Mouse (Mus musculus): Measurements from ENCODE around the gene Ubash3b. TPM values are rescaled to one million over a fixed set of nuclear protein-coding genes. Genes with fewer than 3 reads are reported as not detected.

The Ubash3b gene
- total RNA-seq, 2 experiments from 2014 or later, result 27.9 to 28.1 TPM

DNA sequence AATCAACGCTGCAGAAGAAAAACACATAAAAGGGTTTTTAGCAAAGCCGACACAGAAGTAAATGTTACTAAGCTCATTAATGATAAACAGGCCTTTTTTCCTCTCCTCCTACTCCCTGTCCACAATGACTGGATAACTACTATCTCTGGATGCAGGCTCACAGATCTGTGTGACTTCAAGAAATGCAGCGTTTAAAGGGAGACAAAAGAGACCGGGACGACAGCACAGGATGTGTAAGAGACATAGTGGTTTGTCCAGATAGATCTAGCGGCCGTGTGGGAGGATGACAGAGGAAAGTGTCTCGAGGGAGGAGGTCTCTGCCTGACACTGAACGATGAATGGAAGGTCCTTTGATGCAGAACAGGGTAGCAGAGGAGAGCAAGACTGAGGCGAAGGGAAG, 5.4 kb upstream of the Ubash3b start:
- DNase-seq, result no peak

DNA sequence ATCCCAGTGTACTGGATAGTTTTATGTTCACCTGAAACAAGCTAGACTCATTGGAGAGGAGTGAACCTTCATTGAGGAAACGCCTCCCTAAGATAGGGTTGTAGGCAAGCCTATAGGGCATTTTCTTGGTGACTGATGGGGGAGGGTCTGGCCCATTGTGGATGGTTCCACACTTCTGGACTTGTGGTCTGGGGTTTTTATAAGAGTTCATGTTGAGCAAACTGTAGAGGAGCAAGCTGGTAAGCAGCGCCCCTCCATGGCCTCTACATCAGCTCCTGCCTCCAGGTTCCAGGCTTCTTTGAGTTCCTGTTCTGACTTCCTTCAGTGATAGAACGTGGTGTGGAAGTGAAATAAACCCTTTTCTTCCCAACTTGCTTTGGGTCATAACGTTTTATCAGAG, 866 bp upstream of the Ubash3b start:
- DNase-seq, result no peak

DNA sequence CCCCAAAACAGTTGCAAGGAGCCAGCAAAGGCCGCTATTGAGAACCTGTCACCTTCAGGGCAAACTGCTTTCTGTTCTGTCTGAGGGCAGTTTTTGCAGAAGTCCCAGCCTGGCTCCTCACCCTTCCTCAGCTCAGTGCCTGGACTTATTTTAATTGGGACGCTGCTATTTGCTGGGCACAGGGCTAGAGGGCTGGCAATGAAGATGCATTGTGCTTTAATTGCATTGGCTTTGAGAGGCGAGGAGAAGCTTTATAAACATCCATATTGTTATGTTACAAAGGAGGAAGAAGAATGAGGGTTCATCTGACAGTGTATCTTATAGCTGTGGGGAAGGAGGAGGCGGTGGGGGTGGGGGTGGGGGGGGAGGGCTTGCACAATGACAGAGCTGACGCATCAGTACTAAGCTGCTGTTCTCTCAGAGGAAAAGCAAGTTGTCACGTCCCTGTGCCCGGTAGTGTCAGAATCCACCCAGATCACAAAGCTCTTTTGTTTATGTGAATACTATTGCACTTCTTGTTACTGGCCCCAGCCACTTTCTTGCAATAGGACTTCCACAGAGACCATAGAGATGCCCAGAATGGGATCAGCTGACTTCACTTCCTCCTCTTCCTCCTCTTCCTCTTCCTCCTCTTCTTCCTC, 841 bp downstream of the Ubash3b start:
- no peak for DNase-seq

DNA sequence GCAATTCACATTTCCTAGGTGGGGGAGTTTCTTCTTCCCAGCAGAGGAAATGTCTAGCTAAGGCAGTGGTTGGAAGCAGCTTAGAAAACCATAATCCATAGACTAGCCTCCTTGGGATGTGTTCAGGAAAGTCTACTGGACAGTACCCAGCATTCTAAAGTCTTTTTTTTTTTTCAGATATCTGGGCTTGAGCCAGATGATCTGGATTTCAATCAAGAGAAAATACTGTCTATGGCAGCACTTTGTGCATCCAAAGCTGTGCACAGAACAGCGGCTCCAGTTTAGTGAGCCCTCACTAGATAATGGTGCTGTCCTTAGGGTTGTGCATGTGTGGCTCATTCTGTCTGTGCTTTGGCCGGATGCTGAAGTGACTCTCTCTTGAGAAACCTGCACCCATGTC, 2.3 kb downstream of the Ubash3b start:
- DNase-seq, result no peak

DNA sequence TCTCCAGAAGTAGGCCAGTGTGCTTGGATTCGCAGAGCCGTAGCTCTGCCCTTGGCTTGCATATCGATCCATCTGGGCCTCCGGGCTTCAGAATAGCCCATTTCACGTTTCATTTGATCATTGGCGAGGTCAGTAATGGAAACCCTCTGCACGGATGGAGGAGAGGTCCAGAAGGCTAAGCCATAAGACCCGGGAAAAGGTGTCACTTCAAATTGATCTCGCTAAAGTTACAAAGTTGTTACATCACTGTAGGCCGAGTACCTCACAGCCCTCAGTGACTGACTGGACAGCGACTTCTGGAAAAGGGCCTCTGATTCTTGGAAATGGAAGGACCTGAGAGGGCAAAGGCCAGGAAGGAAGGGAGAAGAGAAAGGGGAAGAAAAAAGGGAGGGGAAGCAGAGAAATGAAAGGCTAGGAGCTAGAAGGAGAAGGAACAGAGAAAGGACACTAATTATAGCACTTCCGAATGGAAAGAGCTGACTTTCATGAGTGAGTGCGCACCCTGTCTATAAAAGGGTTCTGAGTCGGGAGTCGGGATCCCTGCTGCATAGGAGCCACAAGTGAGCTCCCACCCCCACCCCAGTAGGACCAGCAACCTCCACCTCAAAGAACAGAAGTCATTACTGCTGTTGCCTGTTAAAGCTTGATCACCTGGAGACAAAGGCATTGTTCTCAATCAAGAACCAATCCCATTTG, 3.5 kb downstream of the Ubash3b start:
- DNase-seq, result no peak

DNA sequence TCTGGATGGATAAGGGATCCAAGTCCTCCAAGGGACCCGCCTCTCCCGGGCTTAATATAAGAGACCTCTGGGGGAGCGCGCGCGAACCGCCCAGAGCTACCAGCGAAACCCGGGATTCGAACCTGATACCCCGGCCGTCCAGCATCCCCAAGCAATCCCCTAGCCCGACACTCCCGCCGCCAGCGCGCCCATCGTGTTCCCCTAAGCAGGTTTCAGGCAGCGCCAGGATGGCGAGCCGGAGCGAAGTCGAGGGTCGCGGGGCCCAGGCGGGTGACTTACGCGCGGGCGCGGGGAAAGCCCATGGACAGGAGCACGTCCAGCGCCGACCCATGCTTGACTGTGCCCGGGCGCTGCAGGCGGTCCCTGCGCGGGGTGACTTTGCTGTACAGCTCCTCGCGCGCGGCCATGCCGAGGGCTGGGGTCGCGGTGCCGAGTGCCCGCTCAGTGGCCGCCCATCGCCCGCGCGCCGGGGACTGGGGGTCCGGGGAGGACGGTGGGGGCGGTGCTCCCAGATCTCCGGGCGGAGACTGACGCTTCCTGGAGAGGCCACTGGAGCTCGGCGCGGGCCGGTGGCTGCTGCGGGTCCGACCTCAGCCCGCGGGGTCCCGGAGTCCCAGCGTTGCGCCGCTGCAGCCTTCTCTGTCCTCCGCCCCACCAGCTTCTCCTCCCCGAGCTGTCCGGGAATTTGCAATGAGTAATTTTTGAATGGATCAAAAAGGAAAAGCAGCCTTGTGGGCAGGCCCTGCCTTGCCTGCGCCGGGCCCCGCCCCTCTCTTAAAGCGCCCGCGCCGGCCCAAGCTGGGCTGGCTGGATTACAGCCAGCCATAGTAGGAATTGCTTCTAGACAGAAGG, 4.3 kb downstream of the Ubash3b start:
- peak; percentile 77 to 81 for DNase-seq

DNA sequence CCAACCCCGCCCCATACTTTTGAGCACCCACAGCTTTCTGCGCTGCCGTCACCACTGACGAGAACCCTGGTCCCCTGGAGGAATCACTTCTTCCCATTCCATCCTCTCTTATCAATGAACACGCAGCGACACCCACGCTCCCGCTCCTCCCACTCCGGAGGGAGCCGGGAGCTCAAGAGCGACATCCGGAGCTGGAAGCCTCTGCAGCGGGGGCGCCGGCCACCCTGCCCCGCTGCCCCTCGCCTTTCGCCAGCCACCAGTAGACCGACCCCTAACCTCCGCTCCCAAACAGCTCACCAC, 4.8 kb downstream of the Ubash3b start:
- DNase-seq, result peak in 1 of 2 experiments; percentile 65

DNA sequence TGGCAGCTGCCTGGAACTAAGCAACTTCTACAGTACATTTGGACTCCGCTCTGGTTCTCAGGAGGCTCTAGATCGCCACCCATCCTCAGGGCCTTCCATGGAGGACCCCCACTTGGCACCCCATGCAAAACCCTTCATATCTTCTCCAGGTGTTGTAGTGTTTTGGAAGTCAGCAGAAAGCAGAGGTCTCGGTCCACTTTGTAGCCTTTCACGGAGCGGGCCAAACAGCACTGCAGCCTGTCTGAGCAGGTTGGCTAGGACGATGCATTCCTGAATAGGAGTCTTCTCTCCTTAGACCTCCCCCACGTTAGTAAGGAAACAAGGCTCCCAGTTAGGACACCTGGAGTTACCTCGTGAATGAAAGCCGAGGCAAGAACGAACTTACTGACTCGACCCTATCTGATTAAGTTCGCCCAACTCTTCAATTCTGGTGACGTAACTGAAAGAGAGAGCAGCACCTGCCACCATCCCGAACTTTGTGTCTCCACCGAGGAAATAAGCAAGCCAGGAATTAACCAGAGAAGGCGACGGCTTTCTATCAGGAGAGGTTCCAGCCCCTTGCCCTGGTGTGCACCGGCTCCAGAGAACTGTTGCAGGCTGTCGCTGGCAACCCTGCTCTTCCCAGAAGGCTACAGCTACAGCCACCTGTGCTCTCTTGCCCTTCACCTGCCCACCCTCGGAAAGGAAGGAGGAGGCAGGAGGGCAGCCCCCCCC, 5.3 kb downstream of the Ubash3b start:
- DNase-seq, result peak in 1 of 2 experiments; percentile 18

DNA sequence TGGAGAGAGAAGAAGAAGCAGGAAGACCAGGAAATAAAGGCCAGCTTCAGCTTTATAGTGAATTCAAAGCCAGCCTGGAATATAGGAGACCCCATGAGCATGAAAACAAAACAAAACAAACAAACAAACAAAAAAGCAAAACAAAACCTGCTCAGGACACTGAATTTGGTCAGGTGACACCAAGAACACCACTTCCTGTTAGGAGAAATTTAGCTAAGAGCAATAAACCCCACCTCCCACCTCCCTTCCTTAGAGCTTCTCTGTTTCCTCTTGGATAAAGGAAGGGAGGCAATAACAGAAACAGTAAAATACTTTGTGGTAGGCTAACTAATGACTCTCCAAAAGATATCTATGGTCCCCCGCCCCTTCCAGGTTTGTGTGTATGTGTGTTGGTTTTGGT, 7.5 kb downstream of the Ubash3b start:
- DNase-seq, result no peak

DNA sequence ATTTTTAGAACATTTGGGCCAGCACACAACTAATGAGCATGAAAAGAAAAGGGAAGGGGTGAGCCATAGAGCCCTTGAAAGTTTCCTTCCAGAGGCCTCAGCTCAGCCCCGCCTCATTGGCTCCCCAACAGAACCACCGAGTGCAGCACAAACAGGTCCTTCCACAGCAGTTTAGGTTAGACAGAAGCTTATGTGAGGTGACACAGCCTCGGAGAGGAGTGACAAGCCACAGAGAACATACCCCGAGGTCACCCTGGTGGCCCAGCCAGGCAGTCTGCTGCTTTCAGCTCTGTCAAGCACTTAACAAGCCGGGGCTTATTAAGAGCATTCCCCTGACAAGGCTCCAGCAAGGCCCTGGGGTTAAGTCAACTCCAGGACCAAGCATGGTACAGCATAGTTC, 8.4 kb downstream of the Ubash3b start:
- DNase-seq, result no peak

DNA sequence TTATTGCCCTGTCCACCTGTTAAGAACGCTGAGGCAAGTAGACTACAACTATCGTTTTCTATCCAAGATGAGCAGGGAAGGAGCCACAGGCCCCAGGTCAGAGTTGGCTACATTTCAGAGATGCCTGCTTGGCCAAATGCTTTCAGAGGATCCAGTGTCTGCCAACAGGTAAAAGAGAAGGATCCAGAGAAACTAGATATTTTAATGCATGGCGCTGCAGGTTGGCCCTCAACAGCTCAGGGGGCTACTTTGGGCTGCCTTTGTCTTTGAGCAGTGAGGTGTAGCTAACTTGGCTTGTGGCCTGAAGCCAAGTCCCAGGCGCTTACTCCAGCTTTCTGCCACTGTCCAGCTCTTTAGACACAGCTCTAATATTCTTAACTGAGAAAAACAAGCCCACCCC, 10.0 kb downstream of the Ubash3b start:
- no peak for DNase-seq

DNA sequence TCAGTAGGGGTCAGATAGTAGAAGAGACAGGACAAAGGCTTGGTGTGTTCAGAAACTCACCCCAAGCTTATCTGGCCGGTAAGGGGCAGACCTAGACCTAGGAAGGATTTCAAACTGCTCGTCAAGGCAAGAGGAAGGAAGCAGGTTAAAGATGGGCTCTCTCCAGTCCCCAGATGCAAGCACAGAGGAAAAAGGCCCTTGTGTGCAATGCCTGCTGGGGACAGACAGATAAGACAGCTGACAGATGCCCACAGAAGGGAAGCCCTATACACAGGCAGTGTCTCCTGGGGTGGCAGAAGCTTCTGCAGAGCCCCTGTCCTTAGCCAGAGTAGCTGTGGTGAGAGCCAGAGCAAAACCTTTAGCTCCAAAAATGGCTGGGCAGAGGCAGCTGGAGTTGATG, 11.6 kb downstream of the Ubash3b start:
- DNase-seq, result no peak

DNA sequence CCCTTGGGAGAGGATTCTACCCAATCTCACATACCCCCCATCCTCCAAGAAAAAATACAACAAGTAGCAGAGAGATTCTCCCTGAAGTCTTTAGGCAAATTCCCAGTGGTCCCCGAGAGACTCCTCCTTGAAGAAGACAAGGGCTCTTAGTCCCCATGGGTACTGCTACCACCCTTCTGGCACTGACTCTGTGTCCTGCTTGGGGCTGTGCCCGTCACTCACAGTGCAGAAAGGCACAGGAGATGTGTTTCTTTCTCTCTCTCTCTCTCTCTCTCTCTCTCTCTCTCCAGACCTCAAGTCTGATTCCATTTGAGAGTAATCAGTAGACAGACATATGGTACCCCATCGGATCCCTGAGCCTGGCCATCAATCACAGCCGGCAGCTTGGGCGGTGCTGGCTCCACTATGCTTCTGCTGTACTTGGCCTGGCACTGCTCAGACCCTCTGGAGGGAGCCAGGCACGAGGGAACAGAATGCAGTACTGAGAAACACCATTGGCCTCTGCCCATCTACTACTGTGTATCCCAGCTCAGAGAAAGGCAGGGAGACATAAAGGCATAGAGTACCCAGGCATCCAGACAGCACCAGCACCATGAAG, 12.3 kb downstream of the Ubash3b start:
- DNase-seq, result peak; percentile 65

DNA sequence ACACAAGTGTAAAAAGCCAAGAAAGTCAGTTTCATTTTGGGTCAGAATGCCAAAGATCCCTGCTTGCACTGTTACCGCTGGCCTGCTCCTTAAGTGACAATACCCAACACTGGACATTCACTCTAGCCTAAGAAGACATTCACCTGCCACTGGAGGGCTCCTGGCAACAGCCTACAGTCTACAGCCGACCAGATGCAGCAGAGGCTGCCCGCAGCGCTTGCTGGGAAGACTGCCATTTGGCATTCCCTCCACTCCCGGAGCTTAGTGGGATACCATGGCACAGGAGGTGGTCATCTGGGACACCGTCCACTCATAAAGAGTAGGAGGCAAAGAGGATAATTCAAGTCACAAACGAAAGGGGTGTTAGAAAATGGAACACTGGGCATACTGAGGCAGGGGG, 12.9 kb downstream of the Ubash3b start:
- peak; percentile 58 to 61 for DNase-seq

DNA sequence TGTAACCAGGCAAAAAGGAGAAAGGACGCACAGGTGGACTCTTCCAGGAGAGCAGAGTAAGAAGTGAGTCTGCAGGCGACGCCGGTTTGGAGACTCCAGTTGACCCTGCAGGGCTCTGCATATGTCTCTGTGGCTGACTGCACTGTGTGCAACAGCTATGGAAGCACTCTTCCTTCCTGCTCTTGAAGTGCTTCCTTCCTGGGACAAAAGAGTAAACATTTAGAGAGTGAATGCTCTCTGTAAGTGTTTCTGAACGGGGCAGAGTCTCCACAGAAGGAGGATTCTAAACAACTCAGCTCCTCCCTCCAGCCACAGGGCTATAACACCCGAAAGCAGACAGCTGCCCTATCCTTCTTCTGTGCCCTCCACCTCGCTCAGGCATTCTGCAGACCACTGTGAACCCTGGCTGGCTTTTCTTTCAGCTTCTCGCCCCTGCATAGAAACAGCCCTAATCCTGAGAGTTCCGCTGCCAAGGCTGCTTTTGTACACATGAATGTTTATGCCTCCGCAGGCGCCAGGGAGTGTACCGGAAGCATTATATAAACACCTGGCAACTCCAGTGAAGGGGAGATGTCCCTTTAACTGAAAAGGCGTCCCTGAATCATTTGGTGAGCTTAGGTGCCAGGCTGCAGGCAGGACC, 14.2 kb downstream of the Ubash3b start:
- DNase-seq, result peak in 1 of 2 experiments; percentile 31

DNA sequence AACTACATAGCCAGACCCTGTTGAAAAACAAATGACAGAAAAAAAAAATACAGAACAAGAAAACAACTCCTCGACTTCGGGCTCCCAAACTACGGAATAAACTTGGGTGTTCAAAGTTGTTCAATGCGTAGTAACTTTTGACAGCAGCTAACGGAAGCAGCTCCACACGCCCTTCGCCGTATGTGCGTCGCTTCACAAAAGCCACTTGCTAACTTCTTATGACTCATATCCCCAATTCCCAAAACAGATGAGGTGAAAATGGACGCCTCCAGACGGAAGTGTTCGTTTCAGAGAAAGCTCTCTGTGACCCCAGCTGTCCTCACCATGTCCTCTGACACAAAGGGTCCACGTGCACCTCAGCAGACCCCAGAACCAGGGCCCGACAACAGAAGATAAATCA, 17.7 kb downstream of the Ubash3b start:
- no peak for DNase-seq

DNA sequence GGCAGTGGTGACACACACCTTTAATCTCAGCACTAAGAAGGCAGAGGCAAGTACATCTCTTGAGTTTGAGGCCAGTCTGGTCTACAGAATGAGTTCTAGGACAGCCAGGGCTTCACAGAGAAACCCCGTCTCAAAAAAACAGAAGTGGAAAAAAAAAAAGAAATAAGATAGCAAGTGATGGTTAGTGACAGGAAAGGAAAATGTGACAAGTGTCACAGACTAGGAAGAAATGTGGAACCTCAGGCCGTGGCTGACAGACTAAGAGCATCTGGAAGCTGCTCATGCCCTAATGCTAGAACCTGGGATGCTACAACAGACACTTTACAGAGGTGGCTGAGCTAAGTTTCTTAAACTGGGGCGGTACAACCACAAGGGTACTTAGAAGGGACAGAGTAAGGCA, 18.4 kb downstream of the Ubash3b start:
- DNase-seq, result no peak

DNA sequence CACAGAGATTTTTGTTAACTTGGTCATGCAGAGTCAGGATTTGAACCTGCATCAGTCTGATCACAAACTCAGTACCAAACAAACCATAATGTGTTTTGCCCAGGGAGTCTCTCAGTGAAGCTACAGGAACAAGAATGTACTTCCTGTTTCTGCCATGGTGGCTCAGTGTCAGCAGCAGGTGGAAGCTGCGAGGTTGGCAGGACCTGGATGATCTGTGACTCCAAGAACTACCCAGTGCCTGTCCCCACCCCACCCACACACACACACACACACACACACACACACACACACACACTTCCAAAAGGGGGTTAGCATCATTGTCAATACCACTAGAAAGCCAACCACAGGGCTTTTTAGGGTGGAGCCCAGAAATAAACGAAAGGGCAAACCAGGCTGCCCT, 20.5 kb downstream of the Ubash3b start:
- DNase-seq, result no peak

DNA sequence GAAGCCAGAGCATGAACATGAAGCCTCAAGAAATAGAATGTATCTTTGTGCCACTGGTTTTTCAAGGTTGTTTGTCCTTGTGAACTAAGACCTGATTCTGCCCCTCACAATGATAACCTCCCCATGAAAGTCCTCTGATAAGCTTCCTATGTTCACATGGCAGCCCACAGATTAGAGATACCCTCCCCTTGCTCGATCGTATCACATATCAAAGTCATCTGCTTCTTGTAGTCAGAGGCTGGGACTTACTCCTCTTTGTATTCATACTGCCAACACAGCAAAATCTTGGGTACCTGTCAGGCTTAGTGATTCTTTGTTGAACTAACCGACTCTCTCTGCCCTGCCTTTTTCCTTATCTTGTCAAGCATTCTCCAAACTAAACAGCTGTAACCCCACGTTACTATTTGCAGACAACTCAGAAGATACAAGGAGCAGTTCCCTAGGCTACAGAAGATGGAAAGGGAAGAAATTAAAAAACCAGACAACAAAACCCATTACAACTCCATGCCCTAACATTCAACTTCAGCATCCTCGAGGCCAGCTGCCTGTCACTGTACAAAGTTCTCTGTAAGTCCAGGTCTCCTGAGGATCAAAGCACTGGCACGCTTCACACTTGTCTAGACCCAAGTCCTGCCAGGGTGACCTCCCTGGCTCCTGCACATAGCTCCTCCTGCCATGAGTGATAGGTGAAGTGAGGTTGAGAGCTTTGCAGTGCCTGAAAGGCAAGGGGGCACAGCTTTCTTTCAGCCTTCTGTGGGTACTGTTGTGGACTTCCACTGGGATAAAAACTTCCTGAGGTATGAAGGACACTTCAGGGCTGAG, 22.3 kb downstream of the Ubash3b start:
- no peak for DNase-seq

DNA sequence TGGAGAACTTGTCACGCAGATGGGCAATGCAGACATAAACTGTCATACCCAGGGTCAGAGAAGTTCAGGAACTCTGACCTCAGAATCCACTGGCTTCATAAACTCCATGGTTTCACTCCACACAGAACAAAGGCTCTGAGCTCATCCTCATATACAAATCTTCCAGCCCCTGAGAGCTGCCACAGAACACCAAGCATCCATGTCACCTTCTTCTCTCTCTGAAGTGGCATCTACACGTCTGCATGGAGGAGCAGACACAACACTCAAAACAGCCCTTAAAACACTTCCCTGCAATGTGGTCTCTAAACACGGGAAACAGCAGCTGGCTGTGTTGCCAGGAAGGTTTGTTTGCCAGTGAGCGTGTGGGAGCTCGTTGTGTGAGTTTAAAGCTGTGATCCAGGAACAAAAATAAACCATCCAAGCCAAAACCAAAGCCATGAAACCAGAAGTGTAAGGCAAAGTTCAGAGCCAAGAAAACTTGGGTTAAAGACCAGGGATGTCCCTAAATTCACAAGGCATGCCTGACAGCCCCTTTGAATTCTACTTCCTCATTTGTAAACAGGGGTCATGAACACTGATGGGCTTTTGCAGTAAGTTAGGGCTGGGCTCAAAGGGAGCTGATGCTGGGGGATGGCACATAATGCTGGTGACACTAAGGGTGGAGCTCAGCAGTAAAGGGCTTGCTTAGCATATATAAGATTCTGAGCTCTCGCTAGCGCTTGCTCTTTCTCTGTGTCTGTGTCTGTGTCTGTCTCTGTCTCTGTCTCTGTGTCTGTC, 24.6 kb downstream of the Ubash3b start:
- DNase-seq, result peak in 1 of 2 experiments; percentile 53

All from layer of hippocampus, postnatal 36 days (tissue).